Mouse (Mus musculus) stomach, embryonic 14.5 days (tissue): ENCODE results near the gene BC017158. TPM values are rescaled to one million over a fixed set of nuclear protein-coding genes. Genes with fewer than 3 reads are reported as not detected.

ENCODE experiments used
- ATAC-seq: fragments of 200-750 bp; cut with Nextera tagmentation; 2 replicates; pipeline ENCODE4 v1.8.0; 2017; ENCODE audit warnings: low read depth, moderate TSS enrichment; ENCODE audit not compliant: insufficient number of reproducible peaks, insufficient read depth, low FRiP score
- H3K27ac ChIP-seq: fragments of 300-500 bp; sonication (generic); 2 replicates; pipeline ENCODE4 v1.5.1; 2014; ENCODE audit warnings: mild to moderate bottlenecking, low read length, moderate library complexity, mixed read lengths
- H3K27me3 ChIP-seq: fragments of 300-500 bp; sonication (generic); 2 replicates; pipeline ENCODE4 v1.6.1; 2014; ENCODE audit warnings: low read length, control low read depth, mixed read lengths; ENCODE audit not compliant: control insufficient read depth, insufficient read depth
- H3K36me3 ChIP-seq: fragments of 300-500 bp; sonication (generic); 2 replicates; pipeline ENCODE4 v1.6.1; 2014; ENCODE audit warnings: mild to moderate bottlenecking, control low read depth, low read length, moderate library complexity, mixed read lengths; ENCODE audit not compliant: control insufficient read depth, insufficient read depth
- H3K4me1 ChIP-seq: fragments of 300-500 bp; sonication (generic); 2 replicates; pipeline ENCODE4 v1.6.1; 2014; ENCODE audit warnings: low read length, control low read depth, mixed read lengths; ENCODE audit not compliant: control insufficient read depth, insufficient read depth
- H3K4me2 ChIP-seq: fragments of 300-500 bp; sonication (generic); replicated peaks from 2 replicates; pipeline ENCODE4 v1.6.1; 2014; ENCODE audit warnings: low read depth, low read length, control low read depth
- H3K4me3 ChIP-seq: fragments of 300-500 bp; sonication (generic); 2 replicates; pipeline ENCODE4 v1.5.1; 2014; ENCODE audit warnings: low read depth, low read length, control low read depth
- H3K9ac ChIP-seq: fragments of 300-500 bp; sonication (generic); replicated peaks from 2 replicates; pipeline ENCODE4 v1.6.1; 2014; ENCODE audit warnings: low read depth, mild to moderate bottlenecking, control low read depth, low read length, moderate library complexity, mixed read lengths
- H3K9me3 ChIP-seq: fragments of 300-500 bp; sonication (generic); 2 replicates; pipeline ENCODE4 v1.6.1; 2016; ENCODE audit warnings: low read depth, low read length, control low read depth; ENCODE audit not compliant: control insufficient read depth
- WGBS: fragments of 180-500 bp; shearing (Covaris S2); extraction: QIAGEN DNeasy Blood & Tissue Kit; methylation state at CpG from one replicate; pipeline ENCODE4 v1.1.7; 2014; 5-methylcytosine and 5-hydroxymethylcytosine counted together
- polyA plus RNA-seq: library from polyadenylated mRNA; unstranded; fragments of >200 nt; fragmentation: Nextera tagmentation; extraction: Ambion mirVana; gene quantifications from 2 replicates; pipeline ENCODE4 v1.2.1, GENCODE M21; 2014

The BC017158 gene
- polyA plus RNA-seq, 1 experiment from 2014 or later: 36.8 TPM

GRCm38 (mm10) chr7:128312375-128313059 lies 14.5 kb upstream of the BC017158 start:
- Histone ChIP-seq H3K27me3 (no peaks in the 10 kb centered on the region), H3K4me1 (peaks cover 4% of the 10 kb centered on the region; the same call in 1 of the 2 replicates), H3K4me3 (no peak overlapping the region), H3K9ac (no peak overlapping the region), H3K9me3 (no peaks in the 10 kb centered on the region), H3K4me2 (no peak overlapping the region), H3K36me3 (no peaks in the 10 kb centered on the region), H3K27ac (no peak overlapping the region)
- WGBS: 77% methylated on average over 13 of the region's 13 CpGs
- no peak for ATAC-seq

- Histone ChIP-seq H3K9me3 (no peaks in the 10 kb centered on the region), H3K36me3 (no peaks in the 10 kb centered on the region), H3K27ac (no peak overlapping the region), H3K4me2 (no peak overlapping the region), H3K4me3 (no peak overlapping the region), H3K4me1 (peaks cover 4% of the 10 kb centered on the region; the same call in 1 of the 2 replicates), H3K27me3 (no peaks in the 10 kb centered on the region), H3K9ac (no peak overlapping the region)
- no peak for ATAC-seq
- WGBS: 58% methylated on average over 8 of the region's 8 CpGs
These were observed 13.8 kb upstream of the BC017158 start for GRCm38 (mm10) chr7:128311811-128312210.

- WGBS: 35% methylated on average over 3 of the region's 3 CpGs
- Histone ChIP-seq H3K4me1 (peaks cover 4% of the 10 kb centered on the region; the same call in 1 of the 2 replicates), H3K4me3 (no peak overlapping the region), H3K27ac (no peak overlapping the region), H3K9ac (no peak overlapping the region), H3K27me3 (no peaks in the 10 kb centered on the region), H3K4me2 (no peak overlapping the region), H3K9me3 (no peaks in the 10 kb centered on the region), H3K36me3 (no peaks in the 10 kb centered on the region)
- no peak for ATAC-seq
These were observed 13.3 kb upstream of the BC017158 start for GRCm38 (mm10) chr7:128311263-128311662.

GRCm38 (mm10) chr7:128310229-128310688 lies 12.3 kb upstream of the BC017158 start:
- H3K4me3 ChIP-seq: no peak overlapping the region
- H3K27ac ChIP-seq: no peak overlapping the region
- H3K9ac ChIP-seq: no peak overlapping the region
- H3K9me3 ChIP-seq: no peaks in the 10 kb centered on the region
- WGBS: 52% methylated on average over 8 of the region's 8 CpGs
- no peaks in the 10 kb centered on the region for H3K36me3 ChIP-seq
- no peak overlapping the region for H3K4me2 ChIP-seq
- H3K4me1 ChIP-seq: peaks cover 4% of the 10 kb centered on the region; the same call in 1 of the 2 replicates
- H3K27me3 ChIP-seq: no peaks in the 10 kb centered on the region
- no peak for ATAC-seq

- Histone ChIP-seq H3K36me3 (no peaks in the 10 kb centered on the region), H3K27ac (no peak overlapping the region), H3K4me2 (no peak overlapping the region), H3K4me3 (no peak overlapping the region), H3K9me3 (no peaks in the 10 kb centered on the region), H3K9ac (no peak overlapping the region), H3K27me3 (no peaks in the 10 kb centered on the region), H3K4me1 (peaks cover 4% of the 10 kb centered on the region; the same call in 1 of the 2 replicates)
- no peak for ATAC-seq
- 78% methylated on average over 1 of the region's 1 CpGs for WGBS
These were observed 11.8 kb upstream of the BC017158 start for GRCm38 (mm10) chr7:128309776-128310175.

GRCm38 (mm10) chr7:128309216-128309615 lies 11.2 kb upstream of the BC017158 start:
- no peak overlapping the region for H3K4me3 ChIP-seq
- no peak overlapping the region for H3K9ac ChIP-seq
- WGBS: 42% methylated on average over 3 of the region's 3 CpGs
- no peaks in the 10 kb centered on the region for H3K36me3 ChIP-seq
- no peak overlapping the region for H3K4me2 ChIP-seq
- peaks cover 9% of the 10 kb centered on the region; the same call in 1 of the 2 replicates for H3K4me1 ChIP-seq
- no peak overlapping the region for H3K27ac ChIP-seq
- H3K27me3 ChIP-seq: no peaks in the 10 kb centered on the region
- no peak for ATAC-seq
- no peaks in the 10 kb centered on the region for H3K9me3 ChIP-seq

- ATAC-seq: no peak
- no peak overlapping the region for H3K9ac ChIP-seq
- H3K27ac ChIP-seq: no peak overlapping the region
- H3K27me3 ChIP-seq: no peaks in the 10 kb centered on the region
- H3K4me1 ChIP-seq: peaks cover 9% of the 10 kb centered on the region; the same call in 1 of the 2 replicates
- H3K4me3 ChIP-seq: no peak overlapping the region
- no peaks in the 10 kb centered on the region for H3K9me3 ChIP-seq
- H3K4me2 ChIP-seq: no peak overlapping the region
- no peaks in the 10 kb centered on the region for H3K36me3 ChIP-seq
These were observed 9.9 kb upstream of the BC017158 start for GRCm38 (mm10) chr7:128307851-128308250.

GRCm38 (mm10) chr7:128304907-128305306 lies 6.9 kb upstream of the BC017158 start:
- Histone ChIP-seq H3K36me3 (no peaks in the 10 kb centered on the region), H3K9ac (no peak overlapping the region), H3K27ac (0 out of 2 replicates have a peak overlapping the region, but pooled peaks have one; percentile 21), H3K4me3 (no peak overlapping the region), H3K9me3 (no peaks in the 10 kb centered on the region), H3K27me3 (no peaks in the 10 kb centered on the region), H3K4me1 (0 out of 2 replicates have a peak, but pooled peaks cover 9% of the 10 kb centered on the region), H3K4me2 (no peak overlapping the region)
- ATAC-seq: peak; percentile 73
- under 1% methylated on average over 5 of the region's 5 CpGs for WGBS
